ENCODE assay signal across 14 mouse cellular contexts in the genomic region with DNA sequence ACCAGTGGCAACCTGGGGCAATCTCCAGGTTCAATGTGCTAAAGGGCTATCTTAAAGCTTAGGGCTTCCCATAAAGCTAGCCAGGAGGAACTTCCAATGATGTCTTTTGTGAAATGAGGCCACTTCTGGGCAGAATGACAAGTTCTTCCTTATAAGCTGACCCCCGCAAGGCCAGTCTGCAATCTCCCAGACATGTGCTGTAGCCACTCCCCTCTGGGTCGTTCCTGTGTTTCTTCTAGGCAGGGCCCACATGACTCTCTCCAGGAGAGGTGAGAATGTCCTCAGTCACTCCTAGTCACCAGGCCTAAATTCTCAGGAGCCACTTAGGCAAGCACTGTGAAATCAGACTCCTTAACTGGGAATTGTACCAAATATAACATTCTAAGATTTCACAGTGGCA. TPM values are rescaled to one million over a fixed set of nuclear protein-coding genes. Genes with fewer than 3 reads are reported as not detected.
A peak's percentile ranks its signal among the peaks of the same experiment; 100 is the strongest.
DNase-seq lines count a peak whose midpoint lies in the region; ATAC-seq and TF ChIP-seq lines count a peak whose summit lies in the region.
"Had no signal": no experiment of that assay in that cellular context is flagged by ENCODE, and none has a peak within 500 bp of the region (broad histone marks: within the 10 kb centered on the region; RNA-seq: fewer than 3 reads in every experiment).

No protein-coding gene starts in this region.

- H3K36me3 ChIP-seq in heart, embryonic 14.5 days (ENCODE audit: control insufficient read depth, insufficient read depth, low read length), result peaks cover 61% of the 10 kb centered on the region
- peaks cover 46% of the 10 kb centered on the region for H3K36me3 ChIP-seq in stomach, postnatal 0 days (ENCODE audit: control insufficient read depth, insufficient read depth, low read length)
- H3K36me3 ChIP-seq in forebrain, postnatal 0 days (ENCODE audit: insufficient read depth), result peaks cover 59% of the 10 kb centered on the region

- DNase-seq in heart, adult 8-10 months (ENCODE audit: low spot score), result no peak
- peak; percentile 54 for DNase-seq in testis, postnatal 10 days (ENCODE audit: low spot score)
- DNase-seq in testis, postnatal 14 days (ENCODE audit: low spot score), result no peak
- DNase-seq in kidney, postnatal 10 days, result peak; percentile 58
- DNase-seq in stomach, postnatal 0 days (ENCODE audit: low spot score), result no peak
- no peak for DNase-seq in forebrain, postnatal 0 days
- no peak for DNase-seq in natural killer cell, adult 2 months (ENCODE audit: low spot score in 2 of 2)
- DNase-seq: cerebellum, postnatal 25 days; right cerebral cortex, postnatal 14 days; thymus, postnatal 25 days had no signal

- H3K4me2 ChIP-seq in heart, embryonic 14.5 days (ENCODE audit: low read length), result no peak overlapping the region
- H3K4me2 ChIP-seq in stomach, postnatal 0 days (replicated peaks; ENCODE audit: low read depth), result no peak overlapping the region
- no peak overlapping the region for H3K4me2 ChIP-seq in forebrain, postnatal 0 days (ENCODE audit: low read depth)

- H3K9me3 ChIP-seq in heart, embryonic 14.5 days (ENCODE audit: control insufficient read depth, low read length), result no peaks in the 10 kb centered on the region
- H3K9me3 ChIP-seq in stomach, postnatal 0 days (ENCODE audit: control insufficient read depth, low read length), result no peaks in the 10 kb centered on the region
- H3K9me3 ChIP-seq in forebrain, postnatal 0 days (ENCODE audit: low read length), result no peaks in the 10 kb centered on the region
- H3K9me3 ChIP-seq: forebrain, embryonic 10.5 days had no signal

- TF ChIP-seq EP300 in stomach, postnatal 0 days (optimal IDR thresholded peaks at IDR 0.05), result no peak

- peak overlapping the region; percentile 22 to 46; a peak in 1 of 4 replicates for H3K27ac ChIP-seq in heart, embryonic 14.5 days (replicated peaks in 1 of 2; ENCODE audit: control insufficient read depth in 1 of 2, insufficient read depth in 1 of 2, low read depth in 2 of 2, low read length in 2 of 2)
- H3K27ac ChIP-seq in stomach, postnatal 0 days (replicated peaks), result 0 out of 2 replicates have a peak overlapping the region, but pooled peaks have one; percentile 45
- no peak overlapping the region for H3K27ac ChIP-seq in forebrain, postnatal 0 days (ENCODE audit: low read depth, low read length)
- H3K27ac ChIP-seq: forebrain, embryonic 10.5 days had no signal

- ATAC-seq in heart, embryonic 14.5 days (ENCODE audit: insufficient number of reproducible peaks, insufficient read depth, low FRiP score, low read depth), result no peak
- no peak for ATAC-seq in stomach, postnatal 0 days (ENCODE audit: low FRiP score, low TSS enrichment)
- no peak for ATAC-seq in forebrain, postnatal 0 days

- WGBS in heart, embryonic 14.5 days, result 16% methylated on average over 2 of the region's 2 CpGs
- WGBS in stomach, postnatal 0 days, result 26% methylated on average over 2 of the region's 2 CpGs
- 59% methylated on average over 2 of the region's 2 CpGs for WGBS in forebrain, postnatal 0 days

- no peaks in the 10 kb centered on the region for H3K27me3 ChIP-seq in heart, embryonic 14.5 days (ENCODE audit: control insufficient read depth, insufficient read depth, low read length)
- H3K27me3 ChIP-seq in stomach, postnatal 0 days (ENCODE audit: control insufficient read depth, insufficient read depth, low read length), result no peaks in the 10 kb centered on the region
- H3K27me3 ChIP-seq in forebrain, postnatal 0 days (ENCODE audit: insufficient read depth, low read length), result no peaks in the 10 kb centered on the region

- H3K4me1 ChIP-seq in heart, embryonic 14.5 days (ENCODE audit: control insufficient read depth in 2 of 2, insufficient read depth in 2 of 2, low read length in 2 of 2), result peaks cover 9 to 14% of the 10 kb centered on the region in 2 experiments
- H3K4me1 ChIP-seq in stomach, postnatal 0 days (replicated peaks; ENCODE audit: control insufficient read depth, insufficient read depth), result no peaks in the 10 kb centered on the region
- H3K4me1 ChIP-seq in forebrain, postnatal 0 days (ENCODE audit: insufficient read depth), result no peaks in the 10 kb centered on the region

- H3K4me3 ChIP-seq in heart, embryonic 14.5 days (ENCODE audit: control insufficient read depth in 1 of 2, insufficient read depth in 1 of 2, low read depth in 1 of 2, low read length in 2 of 2), result no peak overlapping the region
- H3K4me3 ChIP-seq in stomach, postnatal 0 days (ENCODE audit: low read depth, low read length), result no peak overlapping the region
- no peak overlapping the region for H3K4me3 ChIP-seq in forebrain, postnatal 0 days (ENCODE audit: low read depth, low read length)
- H3K4me3 ChIP-seq: forebrain, embryonic 10.5 days had no signal

- H3K9ac ChIP-seq in heart, embryonic 14.5 days (ENCODE audit: low read length), result no peak overlapping the region
- H3K9ac ChIP-seq in stomach, postnatal 0 days (ENCODE audit: low read length), result no peak overlapping the region
- H3K9ac ChIP-seq in forebrain, postnatal 0 days, result no peak overlapping the region

- TF ChIP-seq CTCF in stomach, postnatal 0 days (IDR thresholded peaks at IDR 0.05; ENCODE audit: low read depth), result no peak
- no peak for TF ChIP-seq CTCF in forebrain, postnatal 0 days (IDR thresholded peaks at IDR 0.05; ENCODE audit: low read depth)

RNA-seq across cellular contexts. Expression of gene Il34, which starts 4.1 kb away (rescaled TPM):
- polyA plus RNA-seq in heart, embryonic 14.5 days (2014; fragmentation: Nextera tagmentation; extraction: Ambion mirVana), result 0.24 and 0.49 TPM in 2 replicates
- total RNA-seq in heart, adult 8-10 months (2022), result 1 to 10 TPM; 4.3 to 8.3 (median 5.9) TPM
- 5.0 and 6.4 TPM in 2 replicates for polyA plus RNA-seq in stomach, postnatal 0 days (2015; fragmentation: Nextera tagmentation; extraction: Ambion mirVana)
- 10.2 and 11.1 TPM in 2 replicates for total RNA-seq in forebrain, postnatal 0 days (2014; rRNA removed)
- 8.8 and 9.1 TPM in 2 replicates for polyA plus RNA-seq in forebrain, postnatal 0 days (2015; fragmentation: Nextera tagmentation; extraction: Ambion mirVana)
- total RNA-seq: megakaryocyte progenitor cell, adult 5-6 weeks had no signal
- polyA plus RNA-seq: neural tube, embryonic 11.5 days had no signal

RNA-seq across cellular contexts. Expression of gene Cog4, which starts 36.6 kb away (rescaled TPM):
- polyA plus RNA-seq in heart, embryonic 14.5 days (2014; fragmentation: Nextera tagmentation; extraction: Ambion mirVana), result 60.2 and 62.0 TPM in 2 replicates
- total RNA-seq in heart, adult 8-10 months (2022), result 10 to 100 TPM; 63.3 to 69.4 (median 65.2) TPM
- polyA plus RNA-seq in stomach, postnatal 0 days (2015; fragmentation: Nextera tagmentation; extraction: Ambion mirVana), result 34.1 and 34.9 TPM in 2 replicates
- total RNA-seq in forebrain, postnatal 0 days (2014; rRNA removed), result 50.5 and 63.5 TPM in 2 replicates
- polyA plus RNA-seq in forebrain, postnatal 0 days (2015; fragmentation: Nextera tagmentation; extraction: Ambion mirVana), result 35.2 and 45.3 TPM in 2 replicates

RNA-seq across cellular contexts. Expression of gene Sf3b3, which starts 36.8 kb away (rescaled TPM):
- polyA plus RNA-seq in heart, embryonic 14.5 days (2014; fragmentation: Nextera tagmentation; extraction: Ambion mirVana), result 74.8 and 77.8 TPM in 2 replicates
- 10 to 100 TPM; 33.5 to 38.7 (median 36.1) TPM for total RNA-seq in heart, adult 8-10 months (2022)
- 38.6 and 39.0 TPM in 2 replicates for polyA plus RNA-seq in stomach, postnatal 0 days (2015; fragmentation: Nextera tagmentation; extraction: Ambion mirVana)
- total RNA-seq in forebrain, postnatal 0 days (2014; rRNA removed), result 80.3 and 99.2 TPM in 2 replicates
- 52.9 and 64.8 TPM in 2 replicates for polyA plus RNA-seq in forebrain, postnatal 0 days (2015; fragmentation: Nextera tagmentation; extraction: Ambion mirVana)

Comparison
In these comparisons a context has a peak if more than half of its experiments do, and no peak if none do; other contexts are left out.
1. DNase-seq: peak in testis, postnatal 10 days (single experiment) and kidney, postnatal 10 days (single experiment); none in heart, adult 8-10 months (single experiment), testis, postnatal 14 days (single experiment), stomach, postnatal 0 days (single experiment), forebrain, postnatal 0 days (single experiment) and natural killer cell, adult 2 months (0 of 2).